Mouse (Mus musculus): ENCODE results near the gene Bicdl2. TPM values are rescaled to one million over a fixed set of nuclear protein-coding genes. Genes with fewer than 3 reads are reported as not detected.

The Bicdl2 gene
- total RNA-seq (2014; fragmentation: Nextera tagmentation) (not detected in 2 replicates), total RNA-seq (2017) (not detected in 2 replicates)

DNA sequence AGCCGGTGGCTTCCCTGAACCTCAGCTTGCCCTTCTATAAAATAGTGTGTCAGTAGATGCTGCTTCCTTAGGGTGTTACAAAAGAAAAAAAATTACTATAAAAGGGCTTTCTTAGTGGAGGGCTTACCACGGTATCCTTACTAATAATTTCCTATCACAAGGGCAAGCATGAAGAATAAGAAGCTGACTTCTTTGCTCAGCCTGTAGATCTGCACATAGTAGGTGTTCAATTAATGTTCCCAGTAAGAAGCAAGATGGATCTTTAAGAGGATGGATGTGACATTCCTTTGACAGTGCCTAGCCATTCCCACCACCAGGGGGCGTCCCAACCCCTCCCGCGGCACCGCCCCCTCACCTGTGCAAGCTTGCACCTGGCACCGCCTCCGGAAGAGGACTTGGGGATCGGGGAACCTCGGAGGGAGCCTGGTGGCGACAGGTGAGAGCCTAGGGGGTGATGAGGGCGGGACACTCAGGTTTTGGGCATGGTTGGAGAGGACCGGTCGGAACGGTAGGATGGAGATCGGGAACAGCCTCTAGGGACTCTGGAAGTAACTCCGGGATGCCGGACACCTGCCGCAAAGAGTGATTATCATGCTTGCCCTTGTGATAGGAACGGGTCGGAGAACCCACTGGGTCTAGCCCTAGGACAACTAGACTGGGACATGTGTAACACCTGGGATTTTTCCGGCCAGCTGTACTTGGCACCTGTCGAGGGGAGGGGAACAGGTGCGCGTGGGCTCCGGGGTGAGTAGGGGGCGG lies at the start of gene Bicdl2:
Bicdl2 (plus strand) TSS at position 390 of the 759 bp plus-strand sequence.
- ATAC-seq (replicated peaks; ENCODE audit: low FRiP score, low TSS enrichment, poor library complexity, severe bottlenecking), result 0 out of 2 replicates have a peak, but pooled peaks have one; percentile 35

DNA sequence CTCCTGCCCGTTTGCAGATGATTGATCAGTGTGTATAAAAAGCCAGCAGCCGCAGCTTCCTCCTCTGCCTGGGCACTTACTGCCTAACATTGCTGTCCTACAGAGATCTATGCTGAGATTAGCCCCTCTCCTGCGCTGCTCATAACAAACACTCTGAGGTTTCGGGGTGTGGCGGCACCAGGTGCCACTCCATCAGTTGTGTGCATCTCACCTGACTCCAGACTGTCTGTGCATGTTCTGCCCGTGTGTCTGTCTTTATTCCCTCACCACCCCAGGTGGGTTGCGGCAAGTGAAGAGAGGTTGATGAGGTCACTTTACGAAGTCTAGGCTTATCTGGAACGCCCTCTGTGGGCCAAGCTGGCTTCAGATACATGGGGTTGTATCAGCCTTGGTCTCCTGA lies 43.2 kb upstream of the Bicdl2 start:
- ATAC-seq (replicated peaks; ENCODE audit: low FRiP score, low TSS enrichment, poor library complexity, severe bottlenecking), result peak; percentile 68

DNA sequence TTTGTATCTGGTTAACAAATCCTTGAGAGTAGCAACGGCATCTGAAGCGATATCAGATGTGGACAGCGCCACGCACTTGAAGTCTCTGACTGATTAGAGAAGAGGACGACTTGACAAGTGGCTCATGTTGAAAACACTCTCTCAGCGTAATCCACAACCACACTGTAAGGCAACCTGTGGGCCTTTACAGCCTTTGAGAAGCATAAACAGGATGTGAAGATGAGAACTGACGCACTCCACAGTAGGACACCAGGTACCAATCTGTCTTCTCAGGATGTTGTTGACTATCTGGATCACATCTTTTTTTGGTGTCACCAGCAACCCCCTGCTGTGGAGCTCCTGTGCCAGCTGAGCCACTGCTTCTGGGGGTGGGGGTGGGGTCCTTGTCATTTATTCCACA lies 40.0 kb upstream of the Bicdl2 start:
- no peak for ATAC-seq (replicated peaks; ENCODE audit: low FRiP score, low TSS enrichment, poor library complexity, severe bottlenecking)

DNA sequence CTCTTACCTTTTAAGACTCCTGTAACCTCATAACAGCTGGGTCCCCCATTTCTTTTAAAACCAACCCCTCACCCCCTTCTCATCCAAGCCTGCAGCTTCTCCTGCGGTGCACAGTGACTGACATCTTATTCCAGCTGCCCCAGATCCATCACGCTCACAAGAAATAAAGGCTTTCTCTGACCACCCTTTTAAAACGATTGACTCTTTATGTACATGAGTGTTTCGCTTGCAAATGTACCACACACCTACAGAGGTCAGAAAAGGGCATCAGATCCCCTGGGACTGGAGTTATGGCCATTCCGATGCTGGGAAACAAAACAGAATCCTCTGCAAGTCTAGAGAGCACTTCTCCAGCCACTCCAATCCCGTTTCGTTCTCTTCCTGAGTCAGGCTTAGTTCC lies 32.5 kb upstream of the Bicdl2 start:
- no peak for ATAC-seq (replicated peaks; ENCODE audit: low FRiP score, low TSS enrichment, poor library complexity, severe bottlenecking)

GRCm38 (mm10) chr17:23630195-23631020 lies 29.9 kb upstream of the Bicdl2 start:
- peak; percentile 99 for ATAC-seq (replicated peaks; ENCODE audit: low FRiP score, low TSS enrichment, poor library complexity, severe bottlenecking)

DNA sequence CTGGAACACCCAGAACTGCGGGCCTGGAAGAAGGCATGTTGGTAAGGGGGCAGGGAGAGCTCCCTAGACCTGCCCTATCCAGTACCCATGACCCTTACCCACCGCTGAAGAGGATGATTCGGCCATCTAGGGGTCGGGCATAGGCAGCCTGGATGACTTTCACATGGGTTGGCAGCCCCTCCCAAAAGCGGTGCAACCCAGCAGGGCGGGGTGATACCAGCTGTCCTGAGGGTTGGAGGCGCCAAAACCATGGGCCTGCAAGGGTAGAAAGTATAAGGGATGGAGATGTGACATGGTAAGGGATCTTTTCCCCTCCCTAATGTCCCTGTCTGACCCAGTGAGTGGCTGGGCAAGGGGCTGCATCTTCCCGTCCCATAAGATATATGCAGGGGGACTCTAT lies 29.1 kb upstream of the Bicdl2 start:
- no peak for ATAC-seq (replicated peaks; ENCODE audit: low FRiP score, low TSS enrichment, poor library complexity, severe bottlenecking)

- ATAC-seq (replicated peaks; ENCODE audit: low FRiP score, low TSS enrichment, poor library complexity, severe bottlenecking), result 0 out of 2 replicates have a peak, but pooled peaks have one; percentile 22
Observed at GRCm38 (mm10) chr17:23644613-23645495, 15.5 kb upstream of the Bicdl2 start, which contains the start of gene Mmp25. Gene Mmp25 (minus strand): TSS chr17:23645277.

DNA sequence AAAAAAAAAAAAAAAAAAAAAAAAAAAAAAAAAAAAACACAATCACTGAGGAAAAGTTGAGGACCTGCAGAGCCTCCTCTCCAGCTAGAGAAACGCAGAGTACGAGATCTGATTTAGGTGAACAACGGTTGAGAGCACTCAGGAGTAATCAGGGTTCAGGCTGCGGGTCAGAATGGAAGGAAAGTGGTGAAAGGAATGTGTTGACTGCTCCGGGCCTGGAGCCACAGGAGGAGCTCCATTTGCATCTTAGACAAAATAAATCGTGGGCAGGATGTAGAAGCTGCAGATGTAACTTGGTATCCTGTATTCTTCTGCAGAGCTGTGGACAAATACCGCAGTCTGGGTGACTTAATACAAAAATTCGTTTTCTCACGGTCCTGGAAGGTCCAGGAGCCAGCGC lies 14.4 kb upstream of the Bicdl2 start:
- ATAC-seq (replicated peaks; ENCODE audit: low FRiP score, low TSS enrichment, poor library complexity, severe bottlenecking), result no peak

DNA sequence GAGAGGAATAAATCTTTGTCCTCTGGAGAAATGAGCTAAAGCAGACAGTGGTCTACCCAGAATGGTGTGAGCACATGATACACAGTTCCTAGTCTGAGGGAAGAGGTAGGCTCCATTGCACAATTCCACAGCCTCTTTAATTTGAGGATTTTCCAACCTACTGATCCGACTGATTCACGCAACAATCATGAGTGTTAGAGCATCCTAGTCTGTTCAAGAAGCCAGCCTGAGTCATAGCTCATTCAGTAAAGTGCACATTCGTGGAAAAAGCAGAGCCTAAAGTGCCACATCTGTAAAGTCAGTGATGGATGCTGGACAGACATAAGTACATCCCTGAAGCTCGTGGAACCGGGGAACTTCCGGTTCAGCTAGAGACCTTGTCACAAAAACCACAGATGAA lies 8.9 kb upstream of the Bicdl2 start:
- no peak for ATAC-seq (replicated peaks; ENCODE audit: low FRiP score, low TSS enrichment, poor library complexity, severe bottlenecking)

DNA sequence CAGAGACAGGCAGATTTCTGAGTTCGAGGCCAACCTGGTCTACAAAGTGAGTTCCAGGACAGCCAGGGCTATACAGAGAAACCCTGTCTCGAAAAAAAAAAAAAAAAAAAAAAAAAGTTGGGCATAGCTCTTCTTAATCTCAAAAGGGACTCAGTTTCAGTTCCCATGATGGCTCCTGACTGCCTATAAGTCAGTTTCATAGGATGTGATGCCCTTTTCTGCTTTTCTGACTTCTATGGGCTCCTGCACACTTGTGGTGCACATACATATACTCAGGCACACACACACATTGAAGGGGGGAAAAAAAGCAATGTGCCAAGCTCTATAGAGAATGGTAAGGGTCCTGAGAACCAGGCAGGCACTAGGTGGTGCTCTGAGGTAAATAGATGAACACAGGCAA lies 7.0 kb upstream of the Bicdl2 start:
- ATAC-seq (replicated peaks; ENCODE audit: low FRiP score, low TSS enrichment, poor library complexity, severe bottlenecking), result no peak

- 0 out of 2 replicates have a peak, but pooled peaks have one; percentile 14 for ATAC-seq (replicated peaks; ENCODE audit: low FRiP score, low TSS enrichment, poor library complexity, severe bottlenecking)
Observed at GRCm38 (mm10) chr17:23654001-23654400, 6.3 kb upstream of the Bicdl2 start.

DNA sequence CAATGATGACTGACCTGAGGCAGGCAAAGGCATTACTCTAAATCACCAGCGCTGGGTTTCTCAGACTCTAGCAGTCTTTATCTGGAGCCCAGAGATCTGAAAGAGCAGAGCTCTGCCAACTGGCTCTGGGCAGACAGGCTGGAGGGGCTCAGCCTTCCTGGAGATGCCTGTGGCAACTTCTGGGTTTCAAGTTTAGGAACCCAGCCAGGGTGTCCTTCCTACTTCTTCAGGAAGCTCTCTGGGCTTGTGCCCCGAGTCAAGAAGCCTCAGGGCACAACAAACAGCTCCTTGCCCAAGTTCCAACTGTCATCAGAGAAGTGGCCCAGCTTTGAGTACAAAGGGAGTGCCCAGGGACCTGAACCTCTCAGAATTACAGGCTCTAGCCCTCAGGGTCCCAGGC lies 5.9 kb upstream of the Bicdl2 start:
- no peak for ATAC-seq (replicated peaks; ENCODE audit: low FRiP score, low TSS enrichment, poor library complexity, severe bottlenecking)

GRCm38 (mm10) chr17:23658450-23658849 lies 1.9 kb upstream of the Bicdl2 start:
- no peak for ATAC-seq (replicated peaks; ENCODE audit: low FRiP score, low TSS enrichment, poor library complexity, severe bottlenecking)

DNA sequence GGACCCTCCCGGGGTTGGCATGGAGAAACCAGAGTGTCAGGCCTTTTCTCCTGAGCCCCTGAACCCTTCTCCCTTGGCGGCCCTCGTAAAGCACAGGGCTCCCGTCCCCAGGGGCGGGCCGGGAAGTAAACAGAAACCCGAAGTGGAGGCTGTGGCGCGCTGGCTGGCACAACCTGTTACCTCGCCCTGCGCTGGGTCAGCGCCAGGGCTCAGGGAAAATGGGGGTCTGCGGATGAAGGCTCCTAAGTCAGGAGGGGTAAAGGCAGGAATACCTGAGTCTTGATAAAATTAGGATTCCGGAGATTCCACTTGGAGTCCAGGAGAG lies 532 bp downstream of the Bicdl2 start:
- no peak for ATAC-seq (replicated peaks; ENCODE audit: low FRiP score, low TSS enrichment, poor library complexity, severe bottlenecking)

- peak; percentile 38; the same call in 1 of the 2 replicates for ATAC-seq (replicated peaks; ENCODE audit: low FRiP score, low TSS enrichment, poor library complexity, severe bottlenecking)
Observed at GRCm38 (mm10) chr17:23661526-23661925, 1.2 kb downstream of the Bicdl2 start.

DNA sequence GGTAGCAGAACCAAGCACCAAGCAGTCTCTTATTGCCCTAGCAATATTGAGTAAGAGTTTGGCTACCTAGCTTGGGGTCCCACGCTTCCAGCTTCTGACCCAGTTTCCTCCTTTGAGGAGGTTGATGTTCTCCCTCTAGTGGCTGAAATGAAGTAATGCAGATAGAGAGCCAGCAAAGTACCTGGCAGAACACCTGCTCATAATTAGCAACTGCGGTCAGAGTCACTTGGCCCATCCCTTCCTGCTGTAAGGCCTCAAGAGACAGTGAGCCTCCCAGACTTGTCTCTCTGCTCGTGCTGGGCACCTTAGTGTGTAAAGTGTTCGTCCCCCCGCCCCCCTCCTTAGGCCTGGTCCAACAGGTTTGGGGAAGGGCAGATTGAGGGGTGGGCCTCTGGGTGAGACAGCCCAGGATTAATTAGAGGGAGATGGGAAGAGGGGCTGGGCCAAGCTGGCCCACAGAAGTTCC lies 4.3 kb downstream of the Bicdl2 start:
- 0 out of 2 replicates have a peak, but pooled peaks have one; percentile 20 for ATAC-seq (replicated peaks; ENCODE audit: low FRiP score, low TSS enrichment, poor library complexity, severe bottlenecking)

- ATAC-seq (replicated peaks; ENCODE audit: low FRiP score, low TSS enrichment, poor library complexity, severe bottlenecking), result no peak
Observed at GRCm38 (mm10) chr17:23665511-23665910, 5.2 kb downstream of the Bicdl2 start.

- no peak for ATAC-seq (replicated peaks; ENCODE audit: low FRiP score, low TSS enrichment, poor library complexity, severe bottlenecking)
Observed at GRCm38 (mm10) chr17:23670516-23671074, 10.3 kb downstream of the Bicdl2 start.

DNA sequence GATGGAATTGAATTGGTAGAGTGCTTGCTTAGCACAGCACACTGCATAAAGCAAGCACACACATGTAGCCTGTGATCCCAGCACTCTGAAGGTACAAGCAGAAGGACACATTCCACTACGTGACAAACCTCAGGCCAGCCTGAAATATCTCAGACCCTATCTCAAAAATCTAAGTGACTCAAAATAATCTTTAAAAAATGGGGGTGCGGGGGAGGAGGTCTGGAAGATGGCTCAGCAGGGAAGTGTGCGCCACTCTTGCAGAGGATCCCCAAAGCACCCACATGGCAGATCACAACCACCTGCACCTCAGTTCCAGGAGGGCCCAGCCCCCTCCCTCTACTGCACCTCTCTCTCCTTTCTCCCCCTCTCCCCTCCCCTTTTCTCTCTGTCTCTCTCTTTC lies 11.2 kb downstream of the Bicdl2 start:
- no peak for ATAC-seq (replicated peaks; ENCODE audit: low FRiP score, low TSS enrichment, poor library complexity, severe bottlenecking)
